In the genomic region with DNA sequence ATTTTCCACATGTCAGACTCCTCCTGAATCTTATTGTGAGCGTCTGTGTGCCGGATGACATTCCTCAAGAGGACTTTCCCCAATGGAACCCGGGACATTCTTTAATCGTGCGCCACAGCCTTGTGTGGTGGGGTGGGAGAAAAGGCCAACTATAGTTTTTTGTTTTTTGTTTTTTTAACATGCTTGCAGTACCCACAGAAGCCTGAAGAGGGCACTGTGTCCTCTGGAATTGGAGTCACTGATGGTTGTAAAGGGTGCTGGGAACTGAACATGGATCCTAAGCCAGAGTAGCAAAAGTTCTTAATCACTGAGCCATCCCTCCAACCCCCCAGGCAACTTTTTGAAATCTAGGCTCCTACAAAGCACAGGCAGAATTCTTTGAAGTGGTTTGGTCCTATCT, we compare ENCODE assay signal across 20 mouse cellular contexts. TPM values are rescaled to one million over a fixed set of nuclear protein-coding genes. Genes with fewer than 3 reads are reported as not detected.
DNase-seq lines count a peak whose midpoint lies in the region; ATAC-seq and TF ChIP-seq lines count a peak whose summit lies in the region.
"Had no signal": no experiment of that assay in that cellular context is flagged by ENCODE, and none has a peak within 500 bp of the region (broad histone marks: within the 10 kb centered on the region; RNA-seq: fewer than 3 reads in every experiment).

No protein-coding gene starts in this region.

- H3K27me3 ChIP-seq in testis, adult 2 months (ENCODE audit: control insufficient read depth, insufficient read depth, low read length), result no peaks in the 10 kb centered on the region
- no peaks in the 10 kb centered on the region for H3K27me3 ChIP-seq in kidney, embryonic 15.5 days
- H3K27me3 ChIP-seq: embryonic facial prominence, embryonic 12.5 days; forebrain, embryonic 13.5 days; heart, embryonic 15.5 days; limb, embryonic 15.5 days; neural tube, embryonic 12.5 days had no signal

- TF ChIP-seq CTCF in layer of hippocampus, adult 2 months (conservative IDR thresholded peaks at IDR 0.05), result peak; percentile 50
- TF ChIP-seq CTCF in testis, adult 2 months (IDR thresholded peaks at IDR 0.05; ENCODE audit: control insufficient read depth, insufficient read depth, insufficient replicate concordance, low read depth, low read length), result peak; percentile 36; the same call in 1 of the 2 replicates

- 95% methylated on average over 5 of the region's 5 CpGs for WGBS in kidney, embryonic 15.5 days

- ATAC-seq in kidney, embryonic 15.5 days (replicated peaks; ENCODE audit: low FRiP score), result no peak
- ATAC-seq: forebrain, embryonic 13.5 days had no signal

- no peaks in the 10 kb centered on the region for H3K36me3 ChIP-seq in testis, adult 2 months (ENCODE audit: control insufficient read depth, insufficient read depth, low read length)
- 0 out of 2 replicates have a peak, but pooled peaks cover 7% of the 10 kb centered on the region for H3K36me3 ChIP-seq in kidney, embryonic 15.5 days
- H3K36me3 ChIP-seq: embryonic facial prominence, embryonic 12.5 days; heart, embryonic 15.5 days; limb, embryonic 15.5 days; neural tube, embryonic 12.5 days had no signal

- DNase-seq in layer of hippocampus, adult 2 months (ENCODE audit: low spot score in 2 of 2), result no peak
- no peak for DNase-seq in layer of hippocampus, postnatal 36 days
- no peak for DNase-seq in testis, postnatal 14 days (ENCODE audit: low spot score)
- peak; percentile 25 for DNase-seq in ZHBTc4 (ENCODE audit: low read depth, low spot score)
- no peak for DNase-seq in thymus, postnatal 4 days
- DNase-seq: adrenal gland, adult 8-10 months; cerebellum, adult 9-11 months; gastrocnemius, postnatal 14 days; lung, adult 2 months; right cerebral cortex, adult 18-20 months; thymus, adult 18-20 months had no signal

- H3K4me2 ChIP-seq in kidney, embryonic 15.5 days, result no peak overlapping the region
- H3K4me2 ChIP-seq: embryonic facial prominence, embryonic 12.5 days; forebrain, embryonic 13.5 days; heart, embryonic 15.5 days; limb, embryonic 15.5 days; midbrain, embryonic 11.5 days; neural tube, embryonic 12.5 days had no signal

- H3K9ac ChIP-seq in kidney, embryonic 15.5 days, result no peak overlapping the region
- H3K9ac ChIP-seq: embryonic facial prominence, embryonic 12.5 days; forebrain, embryonic 13.5 days; heart, embryonic 15.5 days; limb, embryonic 15.5 days; neural tube, embryonic 12.5 days had no signal

- peaks cover 8% of the 10 kb centered on the region; the same call in 1 of the 2 replicates for H3K9me3 ChIP-seq in kidney, embryonic 15.5 days (replicated peaks)
- H3K9me3 ChIP-seq: embryonic facial prominence, embryonic 12.5 days; heart, embryonic 15.5 days; limb, embryonic 15.5 days had no signal

- no peak overlapping the region for H3K27ac ChIP-seq in layer of hippocampus, adult 2 months
- no peak overlapping the region for H3K27ac ChIP-seq in testis, adult 2 months (ENCODE audit: control insufficient read depth, insufficient read depth, low read depth, low read length)
- H3K27ac ChIP-seq in kidney, embryonic 15.5 days, result no peak overlapping the region
- H3K27ac ChIP-seq: embryonic facial prominence, embryonic 12.5 days; forebrain, embryonic 13.5 days; heart, embryonic 15.5 days; limb, embryonic 15.5 days; neural tube, embryonic 12.5 days had no signal

- no peak overlapping the region for H3K4me3 ChIP-seq in layer of hippocampus, adult 2 months
- H3K4me3 ChIP-seq in testis, adult 2 months (ENCODE audit: control insufficient read depth, low read depth, low read length), result no peak overlapping the region
- no peak overlapping the region for H3K4me3 ChIP-seq in kidney, embryonic 15.5 days (replicated peaks)
- H3K4me3 ChIP-seq: embryonic facial prominence, embryonic 12.5 days; erythroblast, embryonic 14.5 days; forebrain, embryonic 13.5 days; heart, embryonic 15.5 days; limb, embryonic 15.5 days; neural tube, embryonic 12.5 days had no signal

- no peaks in the 10 kb centered on the region for H3K4me1 ChIP-seq in testis, adult 2 months (ENCODE audit: control insufficient read depth, insufficient read depth, low read length)
- peaks cover 5% of the 10 kb centered on the region; the same call in 1 of the 2 replicates for H3K4me1 ChIP-seq in kidney, embryonic 15.5 days
- H3K4me1 ChIP-seq: embryonic facial prominence, embryonic 12.5 days; heart, embryonic 15.5 days; neural tube, embryonic 12.5 days had no signal

- no peak for TF ChIP-seq POLR2A in testis, adult 2 months (IDR thresholded peaks at IDR 0.05; ENCODE audit: control insufficient read depth, low read depth, low read length)

RNA-seq across cellular contexts. Expression of a gene that starts 34.8 kb away (rescaled TPM):
- total RNA-seq in layer of hippocampus, adult 2 months (2021), result 10 to 100 TPM; 26.6 to 33.2 TPM
- 10 to 100 TPM; 29.1 to 29.9 TPM for total RNA-seq in layer of hippocampus, postnatal 36 days (2021)
- 37.8 and 40.7 TPM in 2 replicates for polyA plus RNA-seq in testis, adult 2 months (2012; rRNA removed)
- polyA plus RNA-seq in kidney, embryonic 15.5 days (2015; fragmentation: Nextera tagmentation; extraction: Ambion mirVana), result 32.0 and 36.3 TPM in 2 replicates
